Mouse (Mus musculus): ENCODE data around the gene Lmo4. TPM values are rescaled to one million over a fixed set of nuclear protein-coding genes. Genes with fewer than 3 reads are reported as not detected.

Lmo4 gene
- polyA plus RNA-seq, 1 experiment from 2014 or later = 108 TPM

GRCm38 (mm10) chr3:144182229-144182628 lies 22.8 kb downstream of the Lmo4 start:
- no peak overlapping the region for H3K4me2 ChIP-seq (replicated peaks)
- no peak overlapping the region for H3K27ac ChIP-seq
- DNase-seq (ENCODE audit: low spot score) (no peak), ATAC-seq (ENCODE audit: low FRiP score) (no peak)
- H3K36me3 ChIP-seq (replicated peaks; ENCODE audit: control insufficient read depth, insufficient read depth) = peaks cover 4% of the 10 kb centered on the region
- no peaks in the 10 kb centered on the region for H3K4me1 ChIP-seq (replicated peaks; ENCODE audit: control insufficient read depth, insufficient read depth, low read length)
- H3K27me3 ChIP-seq (ENCODE audit: control insufficient read depth, insufficient read depth, low read length) = no peaks in the 10 kb centered on the region
- no peak overlapping the region for H3K9ac ChIP-seq
- no peaks in the 10 kb centered on the region for H3K9me3 ChIP-seq (ENCODE audit: control insufficient read depth, low read length)
- H3K4me3 ChIP-seq (replicated peaks; ENCODE audit: low read length) = no peak overlapping the region
- WGBS = 79% methylated on average over 6 of the region's 6 CpGs

- no peak overlapping the region for H3K9ac ChIP-seq
- 59% methylated on average over 3 of the region's 3 CpGs for WGBS
- no peak for DNase-seq (ENCODE audit: low spot score)
- H3K27me3 ChIP-seq (ENCODE audit: control insufficient read depth, insufficient read depth, low read length) = no peaks in the 10 kb centered on the region; the same call in 1 of the 2 replicates
- H3K36me3 ChIP-seq (replicated peaks; ENCODE audit: control insufficient read depth, insufficient read depth) = no peaks in the 10 kb centered on the region
- H3K9me3 ChIP-seq (ENCODE audit: control insufficient read depth, low read length) = no peaks in the 10 kb centered on the region
- no peak overlapping the region for H3K27ac ChIP-seq
- no peak overlapping the region for H3K4me2 ChIP-seq (replicated peaks)
- H3K4me1 ChIP-seq (replicated peaks; ENCODE audit: control insufficient read depth, insufficient read depth, low read length) = no peaks in the 10 kb centered on the region
- no peak overlapping the region for H3K4me3 ChIP-seq (replicated peaks; ENCODE audit: low read length)
- ATAC-seq (ENCODE audit: low FRiP score) = no peak
These were observed 26.1 kb downstream of the Lmo4 start for GRCm38 (mm10) chr3:144178937-144179336.

- Histone ChIP-seq H3K27ac (no peak overlapping the region), H3K27me3 (ENCODE audit: control insufficient read depth, insufficient read depth, low read length) (no peaks in the 10 kb centered on the region; the same call in 1 of the 2 replicates), H3K4me1 (replicated peaks; ENCODE audit: control insufficient read depth, insufficient read depth, low read length) (no peaks in the 10 kb centered on the region), H3K4me2 (replicated peaks) (no peak overlapping the region), H3K9me3 (ENCODE audit: control insufficient read depth, low read length) (no peaks in the 10 kb centered on the region), H3K4me3 (replicated peaks; ENCODE audit: low read length) (no peak overlapping the region), H3K9ac (no peak overlapping the region), H3K36me3 (replicated peaks; ENCODE audit: control insufficient read depth, insufficient read depth) (no peaks in the 10 kb centered on the region)
- peak; percentile 66; the same call in 1 of the 2 replicates for ATAC-seq (ENCODE audit: low FRiP score)
- WGBS = 56% methylated on average over 7 of the region's 7 CpGs
- DNase-seq (ENCODE audit: low spot score) = peak; percentile 46
These were observed 31.0 kb downstream of the Lmo4 start for GRCm38 (mm10) chr3:144173866-144174588.

DNA sequence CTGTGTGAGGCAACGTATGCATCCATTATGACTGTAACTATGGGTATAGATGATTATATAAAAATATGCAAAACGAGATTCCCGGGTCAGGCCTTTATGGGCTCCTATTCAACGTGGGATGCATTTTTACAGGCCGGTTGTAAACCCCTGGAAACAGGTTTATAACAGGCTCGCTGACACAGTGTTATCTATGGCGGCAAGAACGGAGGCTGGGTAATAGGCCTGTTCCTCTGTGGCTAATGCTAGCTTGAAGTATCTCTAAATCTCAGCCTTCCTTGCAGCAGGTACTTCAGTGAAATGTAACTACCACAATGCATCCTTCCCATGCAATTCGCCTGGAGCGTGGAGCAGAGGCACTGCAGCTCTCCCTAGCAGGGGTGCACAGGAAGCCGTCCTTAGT lies 31.9 kb downstream of the Lmo4 start:
- Histone ChIP-seq H3K9ac (no peak overlapping the region), H3K4me1 (replicated peaks; ENCODE audit: control insufficient read depth, insufficient read depth, low read length) (no peaks in the 10 kb centered on the region), H3K4me2 (replicated peaks) (no peak overlapping the region), H3K9me3 (ENCODE audit: control insufficient read depth, low read length) (no peaks in the 10 kb centered on the region), H3K4me3 (replicated peaks; ENCODE audit: low read length) (no peak overlapping the region), H3K27ac (no peak overlapping the region), H3K27me3 (ENCODE audit: control insufficient read depth, insufficient read depth, low read length) (no peaks in the 10 kb centered on the region; the same call in 1 of the 2 replicates), H3K36me3 (replicated peaks; ENCODE audit: control insufficient read depth, insufficient read depth) (no peaks in the 10 kb centered on the region)
- DNase-seq (ENCODE audit: low spot score) (no peak), ATAC-seq (ENCODE audit: low FRiP score) (no peak)
- 90% methylated on average over 11 of the region's 11 CpGs for WGBS

DNA sequence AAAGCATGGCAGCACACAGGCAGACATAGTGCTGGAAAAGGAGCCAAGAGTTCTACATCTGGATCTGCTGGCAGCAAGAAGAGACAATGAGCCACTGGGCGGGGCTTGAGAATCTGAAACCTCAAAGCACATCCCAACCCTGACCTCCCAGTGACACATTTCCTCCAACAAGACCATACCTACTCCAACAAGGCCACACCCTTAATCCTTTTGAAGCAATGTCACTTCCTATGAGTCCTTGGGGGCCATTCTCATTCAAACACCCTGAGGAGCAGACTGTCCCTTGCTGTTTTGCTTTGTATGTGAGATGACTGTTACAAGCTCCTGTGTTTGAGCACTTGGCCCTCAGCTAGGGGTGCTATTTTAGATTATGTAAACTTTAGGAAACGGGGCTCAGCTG lies 33.3 kb downstream of the Lmo4 start:
- DNase-seq (ENCODE audit: low spot score) (no peak), ATAC-seq (ENCODE audit: low FRiP score) (no peak)
- Histone ChIP-seq H3K27ac (no peak overlapping the region), H3K9ac (no peak overlapping the region), H3K27me3 (ENCODE audit: control insufficient read depth, insufficient read depth, low read length) (no peaks in the 10 kb centered on the region; the same call in 1 of the 2 replicates), H3K4me1 (replicated peaks; ENCODE audit: control insufficient read depth, insufficient read depth, low read length) (no peaks in the 10 kb centered on the region), H3K36me3 (replicated peaks; ENCODE audit: control insufficient read depth, insufficient read depth) (no peaks in the 10 kb centered on the region), H3K4me2 (replicated peaks) (no peak overlapping the region), H3K9me3 (ENCODE audit: control insufficient read depth, low read length) (no peaks in the 10 kb centered on the region), H3K4me3 (replicated peaks; ENCODE audit: low read length) (no peak overlapping the region)
- WGBS = 89% methylated on average over 2 of the region's 2 CpGs

DNA sequence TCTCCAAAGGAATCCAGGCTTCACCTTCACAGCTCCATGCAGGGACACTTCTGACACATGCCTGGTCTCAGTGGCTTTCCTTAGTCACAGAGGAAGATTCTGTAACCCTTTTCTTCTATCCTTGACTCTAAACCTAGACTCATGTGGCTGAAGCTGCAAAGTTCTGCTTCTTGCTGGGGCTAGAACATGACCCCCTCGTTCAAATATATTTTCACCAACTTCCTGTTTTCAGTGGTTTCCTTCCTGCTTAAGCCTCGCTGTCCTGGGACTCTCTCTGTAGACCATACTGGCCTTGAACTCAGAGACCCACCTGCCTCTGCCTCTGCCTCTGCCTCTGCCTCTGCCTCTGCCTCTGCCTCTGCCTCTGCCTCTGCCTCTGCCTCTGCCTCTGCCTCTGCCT lies 34.5 kb downstream of the Lmo4 start:
- DNase-seq (ENCODE audit: low spot score) (no peak), ATAC-seq (ENCODE audit: low FRiP score) (no peak)
- Histone ChIP-seq H3K36me3 (replicated peaks; ENCODE audit: control insufficient read depth, insufficient read depth) (no peaks in the 10 kb centered on the region), H3K9ac (no peak overlapping the region), H3K4me1 (replicated peaks; ENCODE audit: control insufficient read depth, insufficient read depth, low read length) (no peaks in the 10 kb centered on the region), H3K27ac (no peak overlapping the region), H3K9me3 (ENCODE audit: control insufficient read depth, low read length) (no peaks in the 10 kb centered on the region), H3K27me3 (ENCODE audit: control insufficient read depth, insufficient read depth, low read length) (no peaks in the 10 kb centered on the region), H3K4me2 (replicated peaks) (no peak overlapping the region), H3K4me3 (replicated peaks; ENCODE audit: low read length) (no peak overlapping the region)
- WGBS = 79% methylated on average over 2 of the region's 2 CpGs

GRCm38 (mm10) chr3:144166439-144167155 lies 38.4 kb downstream of the Lmo4 start:
- WGBS = 92% methylated on average over 8 of the region's 8 CpGs
- Histone ChIP-seq H3K4me2 (replicated peaks) (no peak overlapping the region), H3K9me3 (ENCODE audit: control insufficient read depth, low read length) (no peaks in the 10 kb centered on the region), H3K4me1 (replicated peaks; ENCODE audit: control insufficient read depth, insufficient read depth, low read length) (no peaks in the 10 kb centered on the region), H3K36me3 (replicated peaks; ENCODE audit: control insufficient read depth, insufficient read depth) (no peaks in the 10 kb centered on the region), H3K9ac (no peak overlapping the region), H3K4me3 (replicated peaks; ENCODE audit: low read length) (no peak overlapping the region), H3K27ac (no peak overlapping the region), H3K27me3 (ENCODE audit: control insufficient read depth, insufficient read depth, low read length) (no peaks in the 10 kb centered on the region)
- no peak for ATAC-seq (ENCODE audit: low FRiP score)
- no peak for DNase-seq (ENCODE audit: low spot score)

- Histone ChIP-seq H3K27me3 (ENCODE audit: control insufficient read depth, insufficient read depth, low read length) (no peaks in the 10 kb centered on the region), H3K36me3 (replicated peaks; ENCODE audit: control insufficient read depth, insufficient read depth) (no peaks in the 10 kb centered on the region), H3K9me3 (ENCODE audit: control insufficient read depth, low read length) (no peaks in the 10 kb centered on the region), H3K27ac (no peak overlapping the region), H3K9ac (no peak overlapping the region), H3K4me2 (replicated peaks) (no peak overlapping the region), H3K4me1 (replicated peaks; ENCODE audit: control insufficient read depth, insufficient read depth, low read length) (no peaks in the 10 kb centered on the region), H3K4me3 (replicated peaks; ENCODE audit: low read length) (no peak overlapping the region)
- DNase-seq (ENCODE audit: low spot score) (no peak), ATAC-seq (ENCODE audit: low FRiP score) (no peak)
- 89% methylated on average over 12 of the region's 12 CpGs for WGBS
These were observed 39.6 kb downstream of the Lmo4 start for GRCm38 (mm10) chr3:144165439-144165838.

- DNase-seq (ENCODE audit: low spot score) (no peak), ATAC-seq (ENCODE audit: low FRiP score) (0 out of 2 replicates have a peak, but pooled peaks have one; percentile 51)
- Histone ChIP-seq H3K9ac (no peak overlapping the region), H3K36me3 (replicated peaks; ENCODE audit: control insufficient read depth, insufficient read depth) (no peaks in the 10 kb centered on the region), H3K4me1 (replicated peaks; ENCODE audit: control insufficient read depth, insufficient read depth, low read length) (no peaks in the 10 kb centered on the region), H3K9me3 (ENCODE audit: control insufficient read depth, low read length) (no peaks in the 10 kb centered on the region), H3K27ac (no peak overlapping the region), H3K27me3 (ENCODE audit: control insufficient read depth, insufficient read depth, low read length) (no peaks in the 10 kb centered on the region), H3K4me3 (replicated peaks; ENCODE audit: low read length) (no peak overlapping the region), H3K4me2 (replicated peaks) (no peak overlapping the region)
- WGBS = 71% methylated on average over 9 of the region's 9 CpGs
These were observed 40.2 kb downstream of the Lmo4 start for GRCm38 (mm10) chr3:144164665-144165385.
